Comparison of ENCODE assay signal across 8 mouse cellular contexts in the genomic region with DNA sequence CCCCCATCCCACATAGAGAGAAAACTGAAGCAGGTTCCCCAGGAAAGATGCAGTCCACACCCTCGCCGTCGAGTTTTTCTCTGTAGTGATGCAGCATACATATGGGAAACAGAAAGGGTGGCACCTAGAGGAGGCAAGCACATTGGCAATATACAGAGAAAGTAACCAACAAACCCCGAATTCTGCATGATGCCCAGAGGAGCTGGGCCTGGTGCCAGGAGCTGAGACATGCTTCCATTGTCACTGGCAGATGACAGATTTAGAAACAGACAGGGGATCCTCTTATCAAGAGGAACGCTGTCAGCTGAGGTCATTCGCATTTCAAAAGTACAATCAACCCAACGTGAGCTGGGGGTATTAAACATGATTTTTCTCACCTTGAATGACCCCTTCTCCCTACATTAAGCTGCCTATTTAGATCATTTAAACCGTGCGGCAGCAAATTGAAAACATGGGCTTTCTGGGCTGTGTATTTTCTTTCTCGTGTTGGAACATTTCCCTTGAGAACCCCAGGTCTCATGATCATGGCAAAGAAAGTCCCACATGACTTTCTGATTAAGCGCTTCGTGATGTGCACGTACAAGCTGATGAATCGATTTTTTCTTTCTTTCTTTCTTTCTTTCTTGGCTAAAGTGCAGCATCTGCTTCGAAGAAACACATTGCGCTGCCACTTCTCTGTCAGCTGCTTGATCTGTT.
DNase-seq lines count a peak whose midpoint lies in the region; ATAC-seq lines count a peak whose summit lies in the region.
"Had no signal": no experiment of that assay in that cellular context is flagged by ENCODE, and none has a peak within 500 bp of the region (broad histone marks: within the 10 kb centered on the region; RNA-seq: fewer than 3 reads in every experiment).

No protein-coding gene starts in this region.

- no peaks in the 10 kb centered on the region for H3K27me3 ChIP-seq in neural tube, embryonic 15.5 days (replicated peaks)

- H3K9me3 ChIP-seq in neural tube, embryonic 15.5 days (replicated peaks), result no peaks in the 10 kb centered on the region

- H3K27ac ChIP-seq in neural tube, embryonic 15.5 days (replicated peaks), result 0 out of 2 replicates have a peak overlapping the region, but pooled peaks have one; percentile 28
- H3K27ac ChIP-seq: kidney, postnatal 0 days had no signal

- no peak overlapping the region for H3K4me3 ChIP-seq in neural tube, embryonic 15.5 days (replicated peaks)

- WGBS in neural tube, embryonic 15.5 days, result 49% methylated on average over 16 of the region's 16 CpGs

- DNase-seq in MN1 (ENCODE audit: low spot score), result peak; percentile 56
- peak; percentile 86 for DNase-seq in adrenal gland, postnatal 14 days
- DNase-seq in frontal cortex, postnatal 10 days (ENCODE audit: low spot score in 2 of 2), result peak; percentile 49 to 52
- peak; percentile 71 for DNase-seq in layer of hippocampus, adult 9-10 months (ENCODE audit: low spot score)
- DNase-seq in thymus, postnatal 10 days (ENCODE audit: low spot score in 2 of 2), result no peak

- peaks cover 14% of the 10 kb centered on the region for H3K4me1 ChIP-seq in neural tube, embryonic 15.5 days

- H3K36me3 ChIP-seq in neural tube, embryonic 15.5 days, result no peaks in the 10 kb centered on the region

- no peak overlapping the region for H3K9ac ChIP-seq in neural tube, embryonic 15.5 days (replicated peaks)

- 0 out of 2 replicates have a peak overlapping the region, but pooled peaks have one; percentile 13 for H3K4me2 ChIP-seq in neural tube, embryonic 15.5 days

- ATAC-seq in neural tube, embryonic 15.5 days (ENCODE audit: low FRiP score), result no peak; the same call in 1 of the 2 replicates
- no peak for ATAC-seq in monocyte, adult 5-6 weeks (replicated peaks; ENCODE audit: insufficient number of reproducible peaks, low FRiP score, low TSS enrichment, poor library complexity, severe bottlenecking)

Comparison
In these comparisons a context has a peak if more than half of its experiments do, and no peak if none do; other contexts are left out.
1. DNase-seq: peak in MN1 (single experiment), adrenal gland, postnatal 14 days (single experiment), frontal cortex, postnatal 10 days (2 of 2) and layer of hippocampus, adult 9-10 months (single experiment); none in thymus, postnatal 10 days (0 of 2).